Mouse (Mus musculus): ENCODE measurements at regions not wholly inside any gene's neighbourhood (a gene's known extent, or its start where the extent isn't known, plus 50 kb on each side); places are given as distances from the start of the nearest gene placed in this dataset.

GRCm38 (mm10) chr3:147181501-147182365 lies 329.6 kb downstream of the Ttll7 start:
- TF ChIP-seq CTCF (IDR thresholded peaks at IDR 0.05; ENCODE audit: borderline replicate concordance, insufficient read depth, low read length) (no peak), POLR2A (IDR thresholded peaks at IDR 0.05; ENCODE audit: low read depth, low read length) (no peak)
